Mouse (Mus musculus) embryo, embryonic 11 days (tissue): ENCODE data around the gene Btbd35f17.
"Not testable (repeated sequence)": the region's sequence is repeated elsewhere in the genome, so short reads cannot be mapped to it uniquely, and the experiment has no call there.

Experiments
- DNase-seq: peaks from one replicate; pipeline ENCODE4 v3.0.0-alpha.2; 2015

Gene Btbd35f17

GRCm38 (mm10) chrX:4370336-4370735, at the start of gene Btbd35f17:
TSS of gene Btbd35f17 (plus strand) at chrX:4370636.
- DNase-seq: not testable (repeated sequence)
